Mouse (Mus musculus): Measurements from ENCODE around the gene Chm.

DNA sequence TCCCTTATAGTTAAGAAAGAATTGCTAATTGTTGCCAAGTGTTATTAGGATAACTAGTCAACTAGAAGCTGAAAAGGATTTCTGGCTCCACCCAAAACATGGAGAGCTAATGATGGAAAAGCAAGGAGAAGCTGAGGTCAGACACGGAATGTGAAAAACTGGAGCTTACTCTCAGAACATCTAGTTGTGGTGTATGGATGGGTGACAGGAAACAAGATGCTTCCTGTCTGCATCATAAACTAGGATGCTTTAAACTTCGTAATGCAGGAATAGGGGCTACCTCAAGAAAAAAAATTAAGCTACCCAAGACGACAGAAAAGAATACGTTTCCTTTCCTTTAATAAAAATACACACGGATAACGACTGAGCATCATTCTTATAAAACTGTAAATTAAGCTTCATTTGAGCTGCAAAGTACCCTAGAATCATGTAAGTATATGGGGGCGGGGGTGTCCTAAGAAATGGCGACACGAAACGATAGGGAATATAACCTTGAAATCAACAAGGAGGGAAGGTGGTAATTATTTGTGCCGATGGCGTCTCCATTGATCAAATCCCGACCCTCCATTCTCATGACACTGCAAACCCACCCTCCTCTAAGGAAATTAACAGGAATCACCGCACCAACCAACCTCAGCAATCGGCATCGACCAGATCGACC, 618 bp downstream of the Chm start:
- no peak for TF ChIP-seq CTCF (conservative IDR thresholded peaks at IDR 0.05; ENCODE audit: low read length)
- TF ChIP-seq POU5F1 (IDR thresholded peaks at IDR 0.05; ENCODE audit: borderline replicate concordance, low read length) = no peak
- TF ChIP-seq NANOG (IDR thresholded peaks at IDR 0.05; ENCODE audit: borderline replicate concordance, low read length) = no peak

All from E14TG2a.4 (cell line).